Mouse (Mus musculus): ENCODE measurements at regions not wholly inside any gene's neighbourhood (a gene's known extent, or its start where the extent isn't known, plus 50 kb on each side); places are given as distances from the start of the nearest gene placed in this dataset.

DNA sequence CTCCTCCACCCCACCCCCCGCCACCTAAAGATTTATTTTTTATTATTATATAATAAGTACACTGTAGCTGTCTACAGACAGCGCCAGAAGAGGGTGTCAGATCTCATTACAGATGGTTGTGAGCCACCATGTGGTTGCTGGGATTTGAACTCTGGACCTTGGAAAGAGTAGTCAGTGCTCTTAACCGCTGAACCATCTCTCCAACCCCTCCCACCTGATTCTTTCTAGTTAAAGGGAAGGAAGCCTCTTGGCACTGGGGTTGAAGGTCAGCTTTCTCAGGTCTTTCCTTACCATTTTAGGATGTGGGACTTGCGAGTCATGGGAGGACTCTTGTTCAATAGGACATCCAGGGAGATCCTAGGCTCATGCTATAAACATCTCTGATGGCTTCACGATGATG is 54.7 kb downstream of the Hes1 start:
- in situ Hi-C loops (cut with MboI, MseI): loop anchor here in 1 of 2 experiments (25.0 kb wide), 1 partner anchor 1282 kb away; no protein-coding TSS in a partner anchor

- in situ Hi-C loops (cut with MboI, MseI): loop anchor here in 1 of 2 experiments (5.0 to 25.0 kb wide), 2 partner anchors 198 to 1283 kb away; no protein-coding TSS in a partner anchor
Observed at GRCm38 (mm10) chr16:30120330-30121265, 56.4 kb downstream of the Hes1 start.

DNA sequence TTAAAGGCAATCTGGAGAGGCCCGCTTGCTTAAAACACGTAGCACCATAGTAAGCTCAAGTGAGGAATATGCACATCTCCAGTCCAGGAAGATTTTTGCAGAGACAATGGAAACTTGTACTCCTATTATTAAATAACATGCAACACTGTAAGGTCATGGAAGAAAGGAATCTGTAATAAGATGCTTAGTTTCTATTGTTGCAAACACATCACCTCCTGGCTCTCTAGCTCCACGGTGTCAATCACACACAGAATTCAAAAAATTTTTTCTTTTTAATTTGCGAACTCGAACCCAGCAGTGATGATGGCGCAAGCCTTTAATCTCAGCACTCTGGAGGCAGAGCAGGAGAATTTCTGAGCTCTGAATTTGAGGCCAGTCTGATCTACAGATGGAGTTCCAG is 57.4 kb downstream of the Hes1 start:
- in situ Hi-C loops (cut with MboI, MseI): loop anchor here in 1 of 2 experiments (5.0 to 25.0 kb wide), 2 partner anchors 199 to 1284 kb away; no protein-coding TSS in a partner anchor

DNA sequence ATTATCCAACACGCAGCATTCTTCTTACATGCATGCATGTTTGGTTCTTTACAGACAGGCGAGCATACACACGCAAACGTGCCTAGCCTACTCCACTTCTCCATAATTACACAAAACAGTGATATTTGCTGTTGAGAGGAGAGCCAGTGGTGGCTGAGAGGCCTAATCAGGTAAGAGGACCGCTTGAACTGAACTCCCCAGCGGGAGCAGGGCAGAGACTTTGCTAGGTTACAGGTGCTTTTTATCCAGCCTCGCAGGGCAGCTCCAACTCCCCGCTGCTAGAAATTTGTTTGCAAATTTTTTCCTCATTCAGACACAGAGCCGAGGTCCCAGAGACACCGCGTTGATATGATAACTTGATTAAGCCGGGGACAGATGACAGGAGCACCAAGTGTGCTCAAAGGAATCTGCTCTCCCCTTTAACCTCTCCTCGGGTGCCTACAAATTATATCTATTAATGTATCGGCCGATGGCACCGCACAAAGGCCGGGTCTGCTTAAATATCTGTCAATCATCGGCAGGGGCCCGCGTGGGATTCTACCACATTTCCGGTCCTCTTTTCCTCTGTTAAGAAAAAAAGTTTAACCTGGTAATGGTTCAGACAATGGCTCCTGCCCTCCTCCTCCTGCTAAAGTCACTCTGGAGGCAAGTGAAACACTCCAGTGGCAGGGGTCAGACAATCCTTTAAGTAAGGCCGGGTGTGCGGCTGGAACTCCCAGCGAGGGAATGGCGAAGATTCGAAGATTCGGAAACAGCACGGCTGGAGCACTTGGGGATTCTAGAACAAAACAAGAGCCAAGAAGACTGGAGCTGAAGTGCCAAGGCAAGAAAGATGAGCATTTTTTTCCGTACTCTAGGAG is 58.3 kb downstream of the Hes1 start:
- in situ Hi-C loops (cut with MboI, MseI): loop anchor here in 1 of 2 experiments (5.0 to 25.0 kb wide), 2 partner anchors 200 to 1285 kb away; no protein-coding TSS in a partner anchor

- in situ Hi-C loops (cut with MboI, MseI): no loop called here
Observed at GRCm38 (mm10) chr16:30127015-30127414, 62.8 kb downstream of the Hes1 start.

DNA sequence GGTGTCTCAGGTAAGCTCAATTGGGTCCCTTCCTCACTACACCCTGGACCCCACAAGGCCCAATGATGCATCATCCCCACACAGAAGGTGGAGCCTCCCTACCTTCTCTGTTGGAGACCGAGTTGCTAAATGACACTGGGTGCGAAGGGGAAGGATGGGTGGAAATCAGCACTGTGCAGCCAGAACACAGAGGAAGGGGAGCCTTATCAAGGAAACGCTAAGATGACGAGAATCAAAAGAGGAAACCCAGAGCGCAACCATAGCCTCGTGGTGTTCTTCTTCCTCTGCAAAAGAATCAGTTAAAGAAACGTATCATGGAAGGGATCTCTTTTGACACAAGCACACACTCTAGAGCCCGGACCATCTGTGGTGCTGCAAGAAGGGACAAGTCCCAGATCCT is 64.6 kb downstream of the Hes1 start:
- in situ Hi-C loops (cut with MboI, MseI): no loop called here

GRCm38 (mm10) chr16:30129218-30130112 is 65.3 kb downstream of the Hes1 start:
- in situ Hi-C loops (cut with MboI, MseI): no loop called here

DNA sequence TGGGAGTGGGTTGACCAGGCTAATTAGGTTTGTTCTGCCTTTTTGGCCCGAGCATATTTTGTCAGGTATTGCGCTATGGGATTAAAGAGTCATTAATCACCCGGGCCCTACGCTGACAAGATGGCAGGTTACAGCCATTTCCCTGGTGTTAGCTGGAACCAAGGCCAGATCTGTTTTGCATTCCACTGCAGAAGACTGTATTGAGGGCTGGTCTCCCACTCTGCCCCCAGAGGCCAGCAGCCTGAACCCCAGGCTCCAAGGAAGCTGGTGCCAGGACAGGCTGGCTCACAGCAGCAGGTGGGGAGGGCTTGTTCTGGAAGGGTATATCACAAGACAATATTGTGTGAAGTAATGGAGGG is 65.9 kb downstream of the Hes1 start:
- in situ Hi-C loops (cut with MboI, MseI): no loop called here

DNA sequence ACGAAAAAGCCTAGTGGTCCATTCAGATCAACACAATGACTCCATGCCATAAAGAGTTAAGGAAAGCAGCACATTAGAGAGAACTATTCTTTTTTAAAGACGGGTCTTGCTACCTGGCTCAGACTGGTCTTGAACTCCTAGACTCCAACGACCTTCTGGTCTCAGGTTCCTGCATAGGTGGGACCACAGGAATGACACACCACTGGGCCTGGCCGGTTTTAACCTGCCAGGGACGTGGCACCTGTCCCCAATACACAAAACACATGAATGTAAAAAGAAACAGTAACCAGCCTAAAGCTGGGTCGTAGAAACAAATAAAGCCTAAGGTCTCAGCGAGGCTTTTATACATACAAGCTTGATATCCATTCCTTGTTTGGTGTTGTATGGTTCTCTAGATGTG is 67.9 kb downstream of the Hes1 start:
- in situ Hi-C loops (cut with MboI, MseI): no loop called here

- in situ Hi-C loops (cut with MboI, MseI): no loop called here
Observed at GRCm38 (mm10) chr16:30134642-30135165, 70.5 kb downstream of the Hes1 start.

DNA sequence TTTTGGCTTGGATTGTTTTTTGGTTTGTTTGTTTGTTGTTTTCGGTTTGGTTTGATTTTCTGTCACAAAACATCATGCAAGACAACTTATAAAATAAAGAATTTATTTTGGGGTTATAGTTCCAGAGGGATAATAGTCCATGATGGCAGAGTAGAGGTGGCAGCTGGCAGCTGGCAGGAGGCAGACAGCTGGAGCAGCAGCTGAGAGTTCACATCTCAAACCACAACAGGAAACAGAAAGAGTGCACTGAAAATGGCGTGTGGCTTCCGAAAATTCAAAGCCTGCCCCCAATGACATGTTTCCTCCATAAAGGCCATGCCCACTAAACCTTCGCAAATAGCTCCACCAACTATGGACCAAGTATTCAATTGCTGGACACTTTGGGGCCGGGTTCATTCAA is 72.7 kb downstream of the Hes1 start:
- in situ Hi-C loops (cut with MboI, MseI): no loop called here

GRCm38 (mm10) chr16:30137812-30138211 is 73.6 kb downstream of the Hes1 start:
- in situ Hi-C loops (cut with MboI, MseI): no loop called here

- in situ Hi-C loops (cut with MboI, MseI): loop anchor here in 1 of 2 experiments (10.0 kb wide), 2 partner anchors 760 to 1730 kb away; no protein-coding TSS in a partner anchor
Observed at GRCm38 (mm10) chr16:30144818-30145464, 80.8 kb downstream of the Hes1 start.

DNA sequence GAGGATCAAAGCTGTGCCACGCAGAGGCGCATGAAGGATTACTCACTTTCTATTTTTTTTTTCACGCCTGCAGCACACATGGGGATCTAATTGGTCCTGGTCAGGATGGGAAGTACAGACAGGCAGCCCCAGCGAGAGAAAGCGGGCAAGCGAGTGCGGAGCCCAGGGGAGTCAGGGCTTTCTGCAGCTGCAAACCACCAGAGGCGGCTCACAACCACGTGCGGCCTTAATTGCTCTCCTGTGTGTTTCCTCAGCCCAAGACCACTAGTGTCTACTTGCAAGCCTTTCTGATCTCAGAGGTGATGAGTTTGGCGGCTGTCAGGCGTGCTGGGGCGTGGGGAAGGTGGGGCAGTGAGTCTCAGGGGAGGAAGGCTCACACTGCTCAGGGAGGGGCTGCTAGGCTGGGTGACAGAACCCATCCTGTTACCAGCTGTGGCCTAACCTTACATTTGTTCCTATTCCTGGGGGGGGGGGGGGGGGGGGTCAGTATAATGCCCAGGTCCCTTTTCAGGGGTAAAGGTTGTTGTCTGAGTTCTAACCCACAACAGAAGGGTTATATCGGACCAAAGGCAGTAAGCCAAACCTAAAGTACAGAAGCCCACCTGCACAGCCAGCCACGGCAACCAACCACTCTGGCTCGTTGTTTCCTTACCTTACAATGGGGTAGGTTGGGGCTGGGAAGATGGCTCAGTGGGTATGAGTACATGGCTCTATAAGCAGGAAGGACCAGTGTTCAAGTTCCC is 81.5 kb downstream of the Hes1 start:
- in situ Hi-C loops (cut with MboI, MseI): loop anchor here in 1 of 2 experiments (10.0 kb wide), 2 partner anchors 761 to 1731 kb away; no protein-coding TSS in a partner anchor

GRCm38 (mm10) chr16:30146208-30146525 is 82.0 kb downstream of the Hes1 start:
- in situ Hi-C loops (cut with MboI, MseI): loop anchor here in 1 of 2 experiments (10.0 kb wide), 2 partner anchors 761 to 1731 kb away; no protein-coding TSS in a partner anchor

GRCm38 (mm10) chr16:30147296-30147695 is 83.1 kb downstream of the Hes1 start:
- in situ Hi-C loops (cut with MboI, MseI): loop anchor here in 1 of 2 experiments (10.0 kb wide), 2 partner anchors 762 to 1732 kb away; no protein-coding TSS in a partner anchor

- in situ Hi-C loops (cut with MboI, MseI): loop anchor here in 1 of 2 experiments (10.0 kb wide), 1 partner anchor 994 kb away; no protein-coding TSS in a partner anchor
Observed at GRCm38 (mm10) chr16:30151104-30151503, 86.9 kb downstream of the Hes1 start.

DNA sequence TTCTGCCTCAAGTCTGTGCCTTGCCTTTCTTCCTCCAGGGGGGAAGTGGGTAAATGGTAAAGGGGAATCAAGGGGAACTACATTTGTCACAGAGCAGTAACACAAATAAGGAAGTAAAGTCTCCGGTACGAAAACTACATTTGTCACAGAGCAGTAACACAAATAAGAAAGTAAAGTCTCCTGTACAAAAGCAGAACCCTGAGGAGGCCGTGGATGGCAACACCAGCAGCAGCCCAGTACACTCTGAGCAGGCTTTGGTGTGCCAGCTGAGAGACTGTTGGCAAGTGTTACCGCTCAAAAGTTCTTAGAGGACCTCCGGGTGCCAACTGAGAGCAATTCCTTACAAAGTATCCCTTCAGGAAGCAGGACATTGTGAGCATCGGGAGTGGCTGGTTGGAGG is 90.9 kb downstream of the Hes1 start:
- in situ Hi-C loops (cut with MboI, MseI): loop anchor here in 1 of 2 experiments (10.0 kb wide), 1 partner anchor 990 kb away; no protein-coding TSS in a partner anchor
